Mouse (Mus musculus): ENCODE measurements around the gene Gorab.

DNA sequence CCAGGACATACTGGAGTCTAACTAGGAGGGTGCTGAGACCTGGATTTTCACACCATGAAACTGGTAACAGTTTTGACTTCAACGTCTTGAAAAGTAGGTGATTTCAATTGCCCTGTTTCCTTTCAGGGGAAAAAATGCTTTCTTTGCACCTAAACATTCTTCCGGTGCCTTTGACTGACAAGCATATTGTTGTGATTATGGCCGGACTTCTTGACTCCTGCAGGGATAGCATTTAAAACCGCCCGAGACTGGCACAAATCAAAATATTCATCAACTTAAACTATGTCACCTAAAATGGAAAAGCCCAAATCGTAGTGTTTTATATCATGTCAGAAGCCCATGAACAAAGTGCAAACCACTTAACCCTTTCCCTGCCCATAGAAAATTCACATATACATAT, 25.5 kb downstream of the Gorab start:
- TF ChIP-seq CTCF (IDR thresholded peaks at IDR 0.05; ENCODE audit: low read depth) (no peak), EP300 (IDR thresholded peaks at IDR 0.05; ENCODE audit: low read depth) (no peak)

All from heart, postnatal 0 days (tissue).